Mouse (Mus musculus): Measurements from ENCODE around the gene Mier2. TPM values are rescaled to one million over a fixed set of nuclear protein-coding genes. Genes with fewer than 3 reads are reported as not detected.

Mier2 gene
- 61.7 and 68.6 TPM in 2 replicates for polyA plus RNA-seq (2015; fragmentation: Nextera tagmentation; extraction: Ambion mirVana)

GRCm38 (mm10) chr10:79554330-79555237 is at the start of gene Mier2:
Gene Mier2 (minus strand): TSS chr10:79555199.
- H3K27me3 ChIP-seq (replicated peaks), result no peaks in the 10 kb centered on the region
- ATAC-seq (ENCODE audit: low FRiP score), result peak; percentile 93

GRCm38 (mm10) chr10:79597936-79598230 is 42.9 kb upstream of the Mier2 start:
- H3K4me2 ChIP-seq, result no peak overlapping the region
- H3K4me1 ChIP-seq, result 0 out of 2 replicates have a peak, but pooled peaks cover 2% of the 10 kb centered on the region
- H3K4me3 ChIP-seq (replicated peaks), result no peak overlapping the region
- ATAC-seq (ENCODE audit: low FRiP score), result no peak
- H3K27me3 ChIP-seq (replicated peaks), result peaks cover 21% of the 10 kb centered on the region; the same call in 1 of the 2 replicates
- no peaks in the 10 kb centered on the region for H3K9me3 ChIP-seq (replicated peaks)
- no peaks in the 10 kb centered on the region for H3K36me3 ChIP-seq
- no peak overlapping the region for H3K9ac ChIP-seq (replicated peaks)
- WGBS, result 72% methylated on average over 4 of the region's 4 CpGs
- no peak overlapping the region for H3K27ac ChIP-seq (replicated peaks)

More at GRCm38 (mm10) chr10:79554330-79555237, at the start of gene Mier2:
- WGBS, result under 1% methylated on average over 105 of the region's 108 CpGs
- Histone ChIP-seq H3K4me1 (peaks cover 31% of the 10 kb centered on the region), H3K9me3 (replicated peaks) (0 out of 2 replicates have a peak, but pooled peaks cover 3% of the 10 kb centered on the region), H3K27ac (replicated peaks) (peak within 1 kb of the TSS; percentile 42), H3K4me2 (peak within 1 kb of the TSS; percentile 85), H3K4me3 (replicated peaks) (peak within 1 kb of the TSS; percentile 83), H3K36me3 (peaks cover 8% of the 10 kb centered on the region), H3K9ac (replicated peaks) (peak within 1 kb of the TSS; percentile 78)

DNA sequence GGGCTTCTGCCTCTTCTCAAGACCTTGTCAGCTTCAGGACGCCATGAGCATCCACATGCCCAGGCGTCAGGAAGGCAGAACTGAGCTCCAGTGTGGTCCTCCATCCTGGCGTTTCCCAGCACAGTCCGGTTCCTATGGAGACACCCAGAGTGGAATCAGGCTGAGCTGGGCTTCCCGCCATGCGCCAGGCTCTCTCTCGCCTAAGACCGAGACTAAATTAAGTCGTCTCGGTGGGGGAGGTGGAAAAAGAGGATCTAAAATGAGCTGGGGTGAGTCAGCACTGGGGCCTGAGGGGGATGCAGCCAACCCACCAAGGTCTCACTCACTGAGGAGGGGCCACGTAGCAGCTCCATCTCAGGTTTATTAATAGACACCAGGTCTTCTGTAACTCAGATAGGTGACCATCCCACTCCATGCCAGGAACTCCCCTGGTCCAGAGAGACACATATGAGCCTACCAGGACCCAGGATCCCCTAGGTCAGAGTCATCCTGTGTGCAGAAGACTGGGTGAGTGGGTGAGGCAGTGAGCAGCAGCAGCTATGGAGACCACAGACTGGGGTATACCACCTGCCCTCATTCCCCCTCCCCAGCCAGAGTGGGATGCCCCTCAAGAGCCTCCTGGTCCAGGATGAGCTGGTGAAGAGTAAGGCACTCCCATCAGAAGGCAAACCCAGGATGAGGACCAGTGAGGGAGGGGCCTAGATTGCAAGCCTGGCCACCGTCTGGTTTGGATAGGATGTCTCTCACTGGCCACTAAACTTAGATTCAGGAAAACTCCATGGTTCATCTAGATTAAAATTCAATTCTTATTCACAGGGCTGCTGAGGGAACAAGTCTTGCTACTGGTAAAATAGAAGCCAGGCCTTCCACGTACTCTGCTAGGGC is 42.3 kb upstream of the Mier2 start:
- Histone ChIP-seq H3K4me2 (no peak overlapping the region), H3K4me3 (replicated peaks) (no peak overlapping the region), H3K27me3 (replicated peaks) (peaks cover 21% of the 10 kb centered on the region; the same call in 1 of the 2 replicates), H3K4me1 (0 out of 2 replicates have a peak, but pooled peaks cover 2% of the 10 kb centered on the region), H3K9ac (replicated peaks) (no peak overlapping the region), H3K9me3 (replicated peaks) (no peaks in the 10 kb centered on the region), H3K27ac (replicated peaks) (no peak overlapping the region), H3K36me3 (no peaks in the 10 kb centered on the region)
- no peak for ATAC-seq (ENCODE audit: low FRiP score)
- WGBS, result 40% methylated on average over 13 of the region's 13 CpGs

GRCm38 (mm10) chr10:79595590-79595929 is 40.6 kb upstream of the Mier2 start:
- Histone ChIP-seq H3K4me2 (peak overlapping the region; percentile 44; the same call in 1 of the 2 replicates), H3K27ac (replicated peaks) (no peak overlapping the region), H3K9me3 (replicated peaks) (no peaks in the 10 kb centered on the region), H3K4me3 (replicated peaks) (no peak overlapping the region), H3K27me3 (replicated peaks) (peaks cover 21% of the 10 kb centered on the region; the same call in 1 of the 2 replicates), H3K9ac (replicated peaks) (no peak overlapping the region), H3K4me1 (0 out of 2 replicates have a peak, but pooled peaks cover 2% of the 10 kb centered on the region), H3K36me3 (no peaks in the 10 kb centered on the region)
- WGBS, result 62% methylated on average over 8 of the region's 8 CpGs
- ATAC-seq (ENCODE audit: low FRiP score), result peak; percentile 52

DNA sequence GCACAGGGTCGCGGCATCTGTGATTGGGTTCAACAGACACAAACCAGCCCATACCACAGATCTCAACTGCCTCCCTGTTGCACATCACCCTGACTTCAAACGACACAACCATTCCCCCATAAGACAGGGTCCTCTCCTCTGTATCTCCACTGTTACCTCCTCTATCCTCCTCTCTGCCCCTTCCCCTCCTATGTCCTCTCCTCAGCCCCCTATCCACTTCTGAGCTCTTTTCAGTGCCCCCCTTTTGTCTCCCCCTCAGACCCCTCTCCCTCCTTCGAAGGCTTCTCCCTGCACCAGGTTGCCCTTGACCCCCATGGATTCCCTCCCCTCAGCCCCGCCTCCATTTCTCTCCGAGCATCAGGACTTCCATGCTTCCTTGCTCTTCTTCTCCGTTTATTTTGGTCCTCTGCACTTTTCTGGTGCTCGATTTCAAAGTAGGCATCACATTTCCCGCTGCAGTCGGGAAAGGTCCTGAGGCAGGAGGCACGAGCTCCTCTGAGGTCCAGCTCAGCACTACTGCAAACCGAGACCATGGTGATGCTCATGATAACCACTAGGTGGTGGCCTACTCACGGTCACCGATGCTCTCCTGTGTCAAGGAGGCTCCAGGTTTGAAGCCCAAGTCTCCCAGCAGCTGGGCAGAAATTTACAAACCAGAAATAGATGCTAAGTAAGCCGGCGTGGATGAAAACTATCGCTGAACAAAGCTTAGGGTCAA is 40.0 kb upstream of the Mier2 start:
- Histone ChIP-seq H3K4me2 (peak overlapping the region; percentile 44), H3K9me3 (replicated peaks) (no peaks in the 10 kb centered on the region), H3K4me3 (replicated peaks) (no peak overlapping the region), H3K9ac (replicated peaks) (no peak overlapping the region), H3K4me1 (0 out of 2 replicates have a peak, but pooled peaks cover 2% of the 10 kb centered on the region), H3K27me3 (replicated peaks) (peaks cover 21% of the 10 kb centered on the region; the same call in 1 of the 2 replicates), H3K27ac (replicated peaks) (no peak overlapping the region), H3K36me3 (no peaks in the 10 kb centered on the region)
- ATAC-seq (ENCODE audit: low FRiP score), result peak; percentile 90
- WGBS, result 23% methylated on average over 17 of the region's 17 CpGs

DNA sequence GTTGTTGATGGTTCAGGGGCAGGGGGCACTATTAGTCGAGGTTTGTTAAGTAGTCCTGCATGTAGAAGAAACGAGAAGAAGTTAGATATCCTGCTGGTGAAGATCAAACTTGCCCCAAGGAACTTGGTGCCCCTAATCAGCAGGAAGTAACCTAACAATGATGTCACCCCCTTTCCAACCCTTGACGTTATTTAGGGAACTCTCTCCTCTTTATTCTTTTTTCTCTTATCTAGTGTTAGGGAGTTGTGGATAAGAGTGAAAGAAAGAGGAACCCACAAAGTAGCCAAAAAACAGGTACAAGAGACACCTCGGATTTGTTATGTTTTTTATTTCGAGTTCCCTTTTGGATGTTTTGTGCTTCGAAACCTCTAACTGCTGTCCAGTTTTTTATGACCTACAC is 39.1 kb upstream of the Mier2 start:
- Histone ChIP-seq H3K4me3 (replicated peaks) (no peak overlapping the region), H3K4me2 (no peak overlapping the region), H3K27ac (replicated peaks) (no peak overlapping the region), H3K9ac (replicated peaks) (no peak overlapping the region), H3K9me3 (replicated peaks) (no peaks in the 10 kb centered on the region), H3K4me1 (0 out of 2 replicates have a peak, but pooled peaks cover 2% of the 10 kb centered on the region), H3K27me3 (replicated peaks) (peaks cover 21% of the 10 kb centered on the region; the same call in 1 of the 2 replicates), H3K36me3 (no peaks in the 10 kb centered on the region)
- ATAC-seq (ENCODE audit: low FRiP score), result no peak
- WGBS, result 67% methylated on average over 6 of the region's 6 CpGs

- 100% methylated on average over 1 of the region's 1 CpGs for WGBS
- H3K9me3 ChIP-seq (replicated peaks), result no peaks in the 10 kb centered on the region
- H3K9ac ChIP-seq (replicated peaks), result no peak overlapping the region
- 0 out of 2 replicates have a peak, but pooled peaks cover 2% of the 10 kb centered on the region for H3K4me1 ChIP-seq
- no peak overlapping the region for H3K27ac ChIP-seq (replicated peaks)
- peaks cover 16% of the 10 kb centered on the region; the same call in 1 of the 2 replicates for H3K27me3 ChIP-seq (replicated peaks)
- no peaks in the 10 kb centered on the region for H3K36me3 ChIP-seq
- no peak for ATAC-seq (ENCODE audit: low FRiP score)
- no peak overlapping the region for H3K4me3 ChIP-seq (replicated peaks)
- H3K4me2 ChIP-seq, result no peak overlapping the region
Observed at GRCm38 (mm10) chr10:79590702-79591101, 35.7 kb upstream of the Mier2 start.

DNA sequence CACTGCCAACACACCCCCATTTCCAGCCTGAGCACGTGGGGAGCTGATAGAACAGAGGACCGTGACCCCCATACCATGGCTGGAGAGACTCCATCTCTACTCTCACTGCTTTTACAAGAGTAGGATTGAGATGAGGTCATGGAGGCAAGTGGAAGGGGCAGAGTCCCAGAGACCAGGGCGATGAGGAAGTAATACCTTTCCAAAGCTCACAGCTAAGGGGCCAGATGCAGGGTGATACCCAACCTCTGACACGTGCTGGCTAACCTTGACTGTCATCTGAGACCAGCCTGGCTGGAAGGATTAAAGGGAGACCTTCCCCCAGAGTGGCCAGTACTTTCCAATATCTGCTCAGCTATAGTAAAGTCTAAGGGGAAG is 32.7 kb upstream of the Mier2 start:
- 66% methylated on average over 4 of the region's 4 CpGs for WGBS
- no peaks in the 10 kb centered on the region; the same call in 1 of the 2 replicates for H3K27me3 ChIP-seq (replicated peaks)
- H3K4me1 ChIP-seq, result no peaks in the 10 kb centered on the region
- H3K9me3 ChIP-seq (replicated peaks), result no peaks in the 10 kb centered on the region
- no peak overlapping the region for H3K27ac ChIP-seq (replicated peaks)
- no peak overlapping the region for H3K4me2 ChIP-seq
- no peak for ATAC-seq (ENCODE audit: low FRiP score)
- H3K4me3 ChIP-seq (replicated peaks), result no peak overlapping the region
- no peak overlapping the region for H3K9ac ChIP-seq (replicated peaks)
- H3K36me3 ChIP-seq, result no peaks in the 10 kb centered on the region

GRCm38 (mm10) chr10:79587061-79587751 is 32.2 kb upstream of the Mier2 start, which contains the start of gene Theg:
Gene Theg (minus strand): TSS chr10:79587331.
- Histone ChIP-seq H3K4me2 (no peak within 1 kb of the TSS), H3K36me3 (no peaks in the 10 kb centered on the region), H3K4me3 (replicated peaks) (no peak within 1 kb of the TSS), H3K9ac (replicated peaks) (no peak within 1 kb of the TSS), H3K27me3 (replicated peaks) (no peaks in the 10 kb centered on the region; the same call in 1 of the 2 replicates), H3K4me1 (no peaks in the 10 kb centered on the region), H3K27ac (replicated peaks) (no peak within 1 kb of the TSS), H3K9me3 (replicated peaks) (no peaks in the 10 kb centered on the region)
- ATAC-seq (ENCODE audit: low FRiP score), result no peak
- 90% methylated on average over 5 of the region's 5 CpGs for WGBS

GRCm38 (mm10) chr10:79586243-79586642 is 31.2 kb upstream of the Mier2 start:
- Histone ChIP-seq H3K4me3 (replicated peaks) (no peak overlapping the region), H3K4me1 (no peaks in the 10 kb centered on the region), H3K9me3 (replicated peaks) (no peaks in the 10 kb centered on the region), H3K4me2 (no peak overlapping the region), H3K36me3 (no peaks in the 10 kb centered on the region), H3K27ac (replicated peaks) (no peak overlapping the region), H3K27me3 (replicated peaks) (no peaks in the 10 kb centered on the region; the same call in 1 of the 2 replicates), H3K9ac (replicated peaks) (no peak overlapping the region)
- ATAC-seq (ENCODE audit: low FRiP score), result no peak
- WGBS, result 84% methylated on average over 8 of the region's 8 CpGs
